Mouse (Mus musculus) MEL (cell line): Measurements from ENCODE around the gene Cd300ld5. TPM values are rescaled to one million over a fixed set of nuclear protein-coding genes. Genes with fewer than 3 reads are reported as not detected.
"Not testable (repeated sequence)": the region's sequence is repeated elsewhere in the genome, so short reads cannot be mapped to it uniquely, and the experiment has no call there.

Source experiments
- DNase-seq: peaks from one replicate; pipeline ENCODE4 v3.0.0; 2011; ENCODE audit warnings: low read depth, low spot score
- H3K27ac ChIP-seq: 2 replicates; pipeline ENCODE4 v1.5.1; 2012; ENCODE audit warnings: low read depth, mild to moderate bottlenecking, control low read depth, low read length, moderate library complexity; ENCODE audit not compliant: control insufficient read depth
- H3K27me3 ChIP-seq, 2 experiments: fragments of 150-350 bp in 1 of 2; sonication (generic) in 1 of 2; 2 replicates each; pipeline ENCODE4 v1.6.1; 2012; ENCODE audit warnings: low read length in 2 of 2, mild to moderate bottlenecking in 2 of 2, improper control_type of control experiment in 1 of 2, moderate library complexity in 1 of 2; ENCODE audit not compliant: insufficient read depth in 2 of 2, control insufficient read depth in 1 of 2
- H3K36me3 ChIP-seq, 2 experiments: 2 replicates each; pipeline ENCODE4 v1.6.1; 2012 to 2014; ENCODE audit warnings: low read length in 2 of 2, improper control_type of control experiment in 1 of 2, inconsistent platforms in 1 of 2, mild to moderate bottlenecking in 1 of 2; ENCODE audit not compliant: insufficient read depth in 2 of 2, control insufficient read depth in 1 of 2
- H3K4me1 ChIP-seq, 2 experiments: fragments of 150-350 bp in 1 of 2; sonication (generic) in 1 of 2; 2 replicates each; pipeline ENCODE4 v1.6.1; 2012; ENCODE audit warnings: low read length in 2 of 2, improper control_type of control experiment in 1 of 2, mild to moderate bottlenecking in 1 of 2; ENCODE audit not compliant: insufficient read depth in 2 of 2, control insufficient read depth in 1 of 2
- H3K4me3 ChIP-seq, 2 experiments: fragments of 150-350 bp in 1 of 2; sonication (generic) in 1 of 2; 2 replicates each; pipeline ENCODE4 v1.5.1; 2012; ENCODE audit warnings: low read depth in 2 of 2, low read length in 2 of 2, mild to moderate bottlenecking in 2 of 2, moderate library complexity in 2 of 2, control low read depth in 1 of 2, improper control_type of control experiment in 1 of 2; ENCODE audit not compliant: control insufficient read depth in 1 of 2, insufficient read depth in 1 of 2
- H3K79me2 ChIP-seq: 2 replicates; pipeline ENCODE4 v1.6.1; 2012; ENCODE audit warnings: mild to moderate bottlenecking, low read length, moderate library complexity; ENCODE audit not compliant: control insufficient read depth, poor library complexity, insufficient read depth
- H3K9ac ChIP-seq: 2 replicates; pipeline ENCODE4 v1.6.1; 2012; ENCODE audit warnings: low read depth, mild to moderate bottlenecking, control low read depth, low read length, moderate library complexity; ENCODE audit not compliant: control insufficient read depth, poor library complexity, severe bottlenecking
- H3K9me3 ChIP-seq: fragments of 150-350 bp; sonication (generic); replicated peaks from 2 replicates; pipeline ENCODE4 v1.6.1; 2012; ENCODE audit warnings: mild to moderate bottlenecking, low read length, improper control_type of control experiment, moderate library complexity; ENCODE audit not compliant: insufficient read depth
- CHD1 ChIP-seq: IDR thresholded peaks from 2 replicates; pipeline ENCODE4 v1.6.1; 2012; ENCODE audit warnings: low read depth, mild to moderate bottlenecking, inconsistent platforms, low read length, improper control_type of control experiment
- ETS1 ChIP-seq: IDR thresholded peaks from 2 replicates; pipeline ENCODE4 v1.6.1; 2012; ENCODE audit warnings: low read depth, mild to moderate bottlenecking, inconsistent platforms, low read length, improper control_type of control experiment, moderate library complexity
- GATA1 ChIP-seq: IDR thresholded peaks from 2 replicates; pipeline ENCODE4 v1.6.1; 2011; ENCODE audit warnings: low read depth, low read length, improper control_type of control experiment
- HCFC1 ChIP-seq: IDR thresholded peaks from 2 replicates; pipeline ENCODE4 v1.6.1; 2012; ENCODE audit warnings: low read depth, mild to moderate bottlenecking, inconsistent platforms, low read length, improper control_type of control experiment, moderate library complexity
- MAFK ChIP-seq: IDR thresholded peaks from 2 replicates; pipeline ENCODE4 v1.6.1; 2011; ENCODE audit warnings: low read depth, mild to moderate bottlenecking, low read length, improper control_type of control experiment, borderline replicate concordance
- MAX ChIP-seq: IDR thresholded peaks from 2 replicates; pipeline ENCODE4 v1.6.1; 2011; ENCODE audit warnings: low read length, improper control_type of control experiment
- MAZ ChIP-seq: IDR thresholded peaks from 2 replicates; pipeline ENCODE4 v1.6.1; 2012; ENCODE audit warnings: low read depth, mild to moderate bottlenecking, inconsistent platforms, low read length, improper control_type of control experiment
- MEF2A ChIP-seq: IDR thresholded peaks from 2 replicates; pipeline ENCODE4 v1.6.1; 2014; ENCODE audit warnings: low read depth, mild to moderate bottlenecking, inconsistent platforms, low read length, improper control_type of control experiment; ENCODE audit not compliant: poor library complexity, insufficient replicate concordance, severe bottlenecking; ENCODE audit errors: extremely low read depth
- MYB ChIP-seq: IDR thresholded peaks from 2 replicates; pipeline ENCODE4 v1.6.1; 2011; ENCODE audit warnings: mild to moderate bottlenecking, low read depth, low read length, improper control_type of control experiment
- MYC ChIP-seq: IDR thresholded peaks from 2 replicates; pipeline ENCODE4 v1.6.1; 2011; ENCODE audit warnings: low read depth, mild to moderate bottlenecking, low read length, improper control_type of control experiment, moderate library complexity
- NELFE ChIP-seq: IDR thresholded peaks from 2 replicates; pipeline ENCODE4 v1.6.1; 2011; ENCODE audit warnings: low read depth, low read length, improper control_type of control experiment
- NRF1 ChIP-seq: IDR thresholded peaks from 2 replicates; pipeline ENCODE4 v1.6.1; 2014; ENCODE audit warnings: low read depth, mild to moderate bottlenecking, inconsistent platforms, low read length, improper control_type of control experiment, moderate library complexity; ENCODE audit not compliant: poor library complexity, insufficient read depth, severe bottlenecking
- POLR2A ChIP-seq, 2 experiments: IDR thresholded peaks; 2 replicates each; pipeline ENCODE4 v1.6.1; 2011 to 2012; ENCODE audit warnings: low read length in 2 of 2, mild to moderate bottlenecking in 2 of 2, control low read depth in 1 of 2, improper control_type of control experiment in 1 of 2, low read depth in 1 of 2, moderate library complexity in 1 of 2; ENCODE audit not compliant: control insufficient read depth in 1 of 2, insufficient read depth in 1 of 2, poor library complexity in 1 of 2
- POLR2AphosphoS5 ChIP-seq: IDR thresholded peaks from 2 replicates; pipeline ENCODE4 v1.6.1; 2012; ENCODE audit warnings: low read depth, borderline replicate concordance, mild to moderate bottlenecking, inconsistent platforms, low read length, moderate library complexity, mixed read lengths
- RAD21 ChIP-seq: IDR thresholded peaks from 2 replicates; pipeline ENCODE4 v1.6.1; 2011; ENCODE audit warnings: mild to moderate bottlenecking, low read depth, low read length, improper control_type of control experiment
- TBP ChIP-seq: IDR thresholded peaks from 2 replicates; pipeline ENCODE4 v1.8.0; 2011; ENCODE audit warnings: low read depth, low read length, improper control_type of control experiment
- UBTF ChIP-seq: IDR thresholded peaks from 2 replicates; pipeline ENCODE4 v1.6.1; 2012; ENCODE audit warnings: low read depth, mild to moderate bottlenecking, inconsistent platforms, low read length, improper control_type of control experiment, moderate library complexity, borderline replicate concordance; ENCODE audit not compliant: insufficient read depth
- USF2 ChIP-seq, 2 experiments: IDR thresholded peaks; 2 replicates each; pipeline ENCODE4 v1.6.1; 2011 to 2012; ENCODE audit warnings: improper control_type of control experiment in 2 of 2, low read length in 2 of 2, borderline replicate concordance in 1 of 2, inconsistent platforms in 1 of 2, low read depth in 1 of 2, mild to moderate bottlenecking in 1 of 2; ENCODE audit not compliant: insufficient read depth in 1 of 2
- ZC3H11A ChIP-seq: IDR thresholded peaks from 2 replicates; pipeline ENCODE4 v1.6.1; 2012; ENCODE audit warnings: low read depth, mild to moderate bottlenecking, inconsistent platforms, low read length, improper control_type of control experiment
- ZMIZ1 ChIP-seq: IDR thresholded peaks from 2 replicates; pipeline ENCODE4 v1.6.1; 2012; ENCODE audit warnings: low read depth, mild to moderate bottlenecking, inconsistent platforms, low read length, improper control_type of control experiment, moderate library complexity
- ZNF384 ChIP-seq: IDR thresholded peaks from 2 replicates; pipeline ENCODE4 v1.6.1; 2012; ENCODE audit warnings: low read depth, mild to moderate bottlenecking, inconsistent platforms, low read length, improper control_type of control experiment
- polyA plus RNA-seq, 2 experiments: library from polyadenylated mRNA; stranded (reverse) in 1 of 2; unstranded in 1 of 2; fragments of >175 nt in 1 of 2; fragments of >200 nt in 1 of 2; gene quantifications; 2 replicates each; pipeline versions ENCODE4 v1.2.1 to v1.2.4; 2012; ENCODE audit warnings: low replicate concordance in 2 of 2, low read depth in 1 of 2; ENCODE audit not compliant: insufficient read length in 2 of 2, insufficient read depth in 1 of 2, missing spikeins in 1 of 2
- total RNA-seq: library from RNA; depleted of rRNA; stranded (reverse); fragments of 300-350 nt; gene quantifications from 2 replicates; pipeline ENCODE4 v1.2.3, GENCODE M21; 2012; rRNA removed

Gene Cd300ld5
- total RNA-seq (not detected in 2 replicates), polyA plus RNA-seq (not detected)

- H3K27me3 ChIP-seq, H3K79me2 ChIP-seq, H3K27ac ChIP-seq, H3K4me3 ChIP-seq, H3K9me3 ChIP-seq, DNase-seq, H3K9ac ChIP-seq, H3K4me1 ChIP-seq, H3K36me3 ChIP-seq: not testable (repeated sequence)
Observed at GRCm38 (mm10) chr11:115037669-115038068, at the start of gene Cd300ld5. Gene Cd300ld5, minus strand, starts transcription at chr11:115037769.

GRCm38 (mm10) chr11:115086213-115086612 lies 48.6 kb upstream of the Cd300ld5 start:
- H3K27me3 ChIP-seq: peaks cover 0 to 3% of the 10 kb centered on the region in 2 experiments; a peak in 1 of 4 replicates
- H3K79me2 ChIP-seq: no peaks in the 10 kb centered on the region
- H3K9me3 ChIP-seq: no peaks in the 10 kb centered on the region
- TF ChIP-seq POLR2A (IDR thresholded peaks at IDR 0.05; ENCODE audit: control insufficient read depth in 1 of 2, insufficient read depth in 1 of 2, low read depth in 1 of 2, low read length in 2 of 2, poor library complexity in 1 of 2): no peak
- no peak for TF ChIP-seq ZC3H11A
- TF ChIP-seq MYB: no peak
- TF ChIP-seq HCFC1: no peak
- no peak for TF ChIP-seq GATA1
- TF ChIP-seq USF2 (IDR thresholded peaks at IDR 0.05; ENCODE audit: borderline replicate concordance in 1 of 2, insufficient read depth in 1 of 2, low read depth in 1 of 2, low read length in 2 of 2): no peak
- TF ChIP-seq ETS1: no peak
- TF ChIP-seq CHD1: no peak
- no peak for TF ChIP-seq NRF1
- no peak for TF ChIP-seq ZNF384
- no peak overlapping the region for H3K9ac ChIP-seq
- no peak overlapping the region for H3K27ac ChIP-seq
- no peaks in the 10 kb centered on the region for H3K4me1 ChIP-seq
- H3K36me3 ChIP-seq: no peaks in the 10 kb centered on the region
- no peak for DNase-seq
- no peak overlapping the region for H3K4me3 ChIP-seq

DNA sequence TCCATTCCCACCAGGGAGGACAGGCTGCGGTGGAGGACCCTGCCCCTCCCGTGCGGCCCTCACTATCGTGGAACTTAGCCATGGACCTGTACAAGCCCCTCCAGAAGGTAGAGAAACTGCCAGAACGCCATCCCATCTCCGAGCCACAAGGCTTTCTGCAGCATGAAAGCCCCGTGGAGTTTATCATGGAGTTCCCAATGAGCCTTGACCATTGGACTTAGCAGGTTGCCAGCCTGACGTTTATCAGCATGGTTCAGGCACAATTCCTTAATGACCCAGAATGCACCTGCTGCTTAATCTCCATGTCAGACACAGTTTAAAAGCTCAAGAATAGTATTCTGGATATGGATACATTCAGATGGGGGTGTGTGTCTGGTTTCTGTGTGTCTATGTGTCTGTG lies 47.5 kb upstream of the Cd300ld5 start:
- peaks cover 0 to 3% of the 10 kb centered on the region in 2 experiments; a peak in 1 of 4 replicates for H3K27me3 ChIP-seq
- no peak overlapping the region for H3K4me3 ChIP-seq
- no peaks in the 10 kb centered on the region for H3K79me2 ChIP-seq
- no peaks in the 10 kb centered on the region for H3K9me3 ChIP-seq
- H3K4me1 ChIP-seq: no peaks in the 10 kb centered on the region
- no peak overlapping the region for H3K27ac ChIP-seq
- TF ChIP-seq MAFK: no peak
- no peak for TF ChIP-seq TBP
- no peak for TF ChIP-seq ZC3H11A
- no peak for TF ChIP-seq MEF2A
- no peak for TF ChIP-seq MAZ
- no peak for TF ChIP-seq RAD21
- no peak for TF ChIP-seq MYC
- TF ChIP-seq CHD1: no peak
- no peak for TF ChIP-seq POLR2AphosphoS5
- no peak for TF ChIP-seq MYB
- TF ChIP-seq MAX: no peak
- TF ChIP-seq ZMIZ1: no peak
- no peak for TF ChIP-seq NELFE
- TF ChIP-seq UBTF: no peak
- no peak for DNase-seq
- H3K9ac ChIP-seq: no peak overlapping the region
- H3K36me3 ChIP-seq: no peaks in the 10 kb centered on the region
